Mouse (Mus musculus): ENCODE measurements around the gene Vcl. TPM values are rescaled to one million over a fixed set of nuclear protein-coding genes. Genes with fewer than 3 reads are reported as not detected.

Vcl gene
- total RNA-seq, 2 experiments from 2014 or later: 32.4 to 45.3 TPM

Other genes starting within 250 kb of the Vcl start
- 5.9 and 10.1 TPM in 2 replicates for gene Fut11, start 234.4 kb upstream of the Vcl start, total RNA-seq (2015; ENCODE audit: low replicate concordance)
- 6.0 and 10.7 TPM in 2 replicates for gene Fut11, start 234.4 kb upstream of the Vcl start, total RNA-seq (2017; ENCODE audit: low replicate concordance)
- gene Chchd1, start 226.4 kb upstream of the Vcl start, total RNA-seq (2015; ENCODE audit: low replicate concordance): 61.6 and 64.1 TPM in 2 replicates
- gene Chchd1, start 226.4 kb upstream of the Vcl start, total RNA-seq (2017; ENCODE audit: low replicate concordance): 14.1 and 65.5 TPM in 2 replicates
- 59.5 and 62.5 TPM in 2 replicates for gene Zswim8, start 221.8 kb upstream of the Vcl start, total RNA-seq (2015; ENCODE audit: low replicate concordance)
- 29.8 and 30.5 TPM in 2 replicates for gene Zswim8, start 221.8 kb upstream of the Vcl start, total RNA-seq (2017; ENCODE audit: low replicate concordance)
- gene Ndst2, start 194.8 kb upstream of the Vcl start, total RNA-seq (2015; ENCODE audit: low replicate concordance): 81.8 and 146 TPM in 2 replicates
- gene Ndst2, start 194.8 kb upstream of the Vcl start, total RNA-seq (2017; ENCODE audit: low replicate concordance): 27.3 and 33.1 TPM in 2 replicates
- 6.7 and 7.2 TPM in 2 replicates for gene Camk2g, start 135.3 kb upstream of the Vcl start, total RNA-seq (2015; ENCODE audit: low replicate concordance)
- 3.6 and 6.9 TPM in 2 replicates for gene Camk2g, start 135.3 kb upstream of the Vcl start, total RNA-seq (2017; ENCODE audit: low replicate concordance)
- gene Plau, start 92.7 kb upstream of the Vcl start, total RNA-seq (2015; ENCODE audit: low replicate concordance): 2.5 TPM in 1 of 2 replicates, not detected in the other
- 1.6 and 2.1 TPM in 2 replicates for gene Plau, start 92.7 kb upstream of the Vcl start, total RNA-seq (2017; ENCODE audit: low replicate concordance)
- gene Ap3m1, start 123.1 kb downstream of the Vcl start, total RNA-seq (2015; ENCODE audit: low replicate concordance): 9.7 and 18.4 TPM in 2 replicates
- 34.5 and 53.3 TPM in 2 replicates for gene Ap3m1, start 123.1 kb downstream of the Vcl start, total RNA-seq (2017; ENCODE audit: low replicate concordance)
- 28.1 and 67.1 TPM in 2 replicates for gene Adk, start 123.2 kb downstream of the Vcl start, total RNA-seq (2015; ENCODE audit: low replicate concordance)
- 31.3 and 66.4 TPM in 2 replicates for gene Adk, start 123.2 kb downstream of the Vcl start, total RNA-seq (2017; ENCODE audit: low replicate concordance)